Comparison of ENCODE assay signal across 8 mouse cellular contexts in genomic region chr8:88520985-88521527, GRCm38 (mm10). TPM values are rescaled to one million over a fixed set of nuclear protein-coding genes. Genes with fewer than 3 reads are reported as not detected.
DNase-seq lines count a peak whose midpoint lies in the region; ATAC-seq and TF ChIP-seq lines count a peak whose summit lies in the region.

Gene Nkd1, plus strand, starts transcription at chr8:88521354.

- no peak for TF ChIP-seq CTCF in spleen, adult 2 months (IDR thresholded peaks at IDR 0.05; ENCODE audit: extremely low read depth, insufficient read depth, insufficient read length, insufficient replicate concordance)

- under 1% methylated on average over 64 of the region's 67 CpGs for WGBS in limb, embryonic 10.5 days
- under 1% methylated on average over 47 of the region's 67 CpGs for WGBS in midbrain, embryonic 12.5 days
- under 1% methylated on average over 64 of the region's 67 CpGs for WGBS in spleen, adult 2 months

- TF ChIP-seq POLR2A in spleen, adult 2 months (IDR thresholded peaks at IDR 0.05; ENCODE audit: low read depth, low read length): no peak

- H3K36me3 ChIP-seq in limb, embryonic 10.5 days: no peaks in the 10 kb centered on the region
- H3K36me3 ChIP-seq in midbrain, embryonic 12.5 days: no peaks in the 10 kb centered on the region
- H3K36me3 ChIP-seq in spleen, adult 2 months (ENCODE audit: control insufficient read depth, insufficient read depth, low read length): no peaks in the 10 kb centered on the region

- peaks cover 37% of the 10 kb centered on the region for H3K27me3 ChIP-seq in limb, embryonic 10.5 days (ENCODE audit: low read depth, poor library complexity, severe bottlenecking)
- H3K27me3 ChIP-seq in midbrain, embryonic 12.5 days: peaks cover 41% of the 10 kb centered on the region
- peaks cover 13% of the 10 kb centered on the region for H3K27me3 ChIP-seq in spleen, adult 2 months (ENCODE audit: control insufficient read depth, insufficient read depth, low read length)

- peak within 1 kb of the TSS; percentile 87 for H3K9ac ChIP-seq in midbrain, embryonic 12.5 days (replicated peaks)

- H3K27ac ChIP-seq in limb, embryonic 10.5 days: peak within 1 kb of the TSS; percentile 93
- peak within 1 kb of the TSS; percentile 68 for H3K27ac ChIP-seq in midbrain, embryonic 12.5 days (replicated peaks)
- H3K27ac ChIP-seq in spleen, adult 2 months (ENCODE audit: insufficient read depth, low read length): no peak within 1 kb of the TSS; the same call in 1 of the 2 replicates

- peak within 1 kb of the TSS; percentile 81 for H3K4me3 ChIP-seq in limb, embryonic 10.5 days
- peak within 1 kb of the TSS; percentile 86 for H3K4me3 ChIP-seq in midbrain, embryonic 12.5 days
- H3K4me3 ChIP-seq in spleen, adult 2 months (ENCODE audit: extremely low read depth, insufficient read depth, insufficient read length): peak within 1 kb of the TSS; percentile 60

- no peaks in the 10 kb centered on the region for H3K9me3 ChIP-seq in limb, embryonic 10.5 days (replicated peaks)
- H3K9me3 ChIP-seq in midbrain, embryonic 12.5 days: no peaks in the 10 kb centered on the region

- peak; percentile 97 for DNase-seq in adrenal gland, postnatal 14 days
- peak; percentile 83 for DNase-seq in embryo, embryonic 11.5 days (ENCODE audit: low read depth, low spot score)
- peak; percentile 39 for DNase-seq in kidney, adult 11 months
- DNase-seq in limb, embryonic 10.5 days (ENCODE audit: low spot score): peak; percentile 100
- DNase-seq in spleen, adult 2 months (ENCODE audit: low read depth in 1 of 2, low spot score in 2 of 2): peak in 1 of 2 experiments; percentile 54
- no peak for DNase-seq in MN1 (ENCODE audit: low spot score)

- peak; percentile 90 for ATAC-seq in granulocyte monocyte progenitor cell, adult 5-6 weeks (replicated peaks; ENCODE audit: poor library complexity, severe bottlenecking)
- peak; percentile 84 for ATAC-seq in midbrain, embryonic 12.5 days (ENCODE audit: low FRiP score, low read depth)

- H3K4me2 ChIP-seq in midbrain, embryonic 12.5 days (replicated peaks): peak within 1 kb of the TSS; percentile 95

- peaks cover 77% of the 10 kb centered on the region for H3K4me1 ChIP-seq in limb, embryonic 10.5 days
- peaks cover 45% of the 10 kb centered on the region for H3K4me1 ChIP-seq in midbrain, embryonic 12.5 days
- peaks cover 9% of the 10 kb centered on the region for H3K4me1 ChIP-seq in spleen, adult 2 months (ENCODE audit: control insufficient read depth, insufficient read depth, insufficient read length)

RNA-seq across cellular contexts. Expression of gene Nkd1, which starts in this region (rescaled TPM):
- 40.7 and 46.1 TPM in 2 replicates for total RNA-seq in adrenal gland, postnatal 14 days (2021)
- 0.73 TPM in 1 of 2 replicates, not detected in the other for total RNA-seq in granulocyte monocyte progenitor cell, adult 5-6 weeks (2014; fragmentation: Nextera tagmentation)
- total RNA-seq in granulocyte monocyte progenitor cell, adult 5-6 weeks (2017): 0.10 and 0.13 TPM in 2 replicates
- polyA plus RNA-seq in limb, embryonic 10.5 days (2016; fragmentation: Nextera tagmentation; extraction: Ambion mirVana): 55.4 and 60.7 TPM in 2 replicates
- polyA plus RNA-seq in midbrain, embryonic 12.5 days (2016; fragmentation: Nextera tagmentation; extraction: Ambion mirVana): 90.6 and 100 TPM in 2 replicates
- polyA plus RNA-seq in spleen, adult 2 months (2012; rRNA removed): 9.3 and 13.4 TPM in 2 replicates

Comparison
In these comparisons a context has a peak if more than half of its experiments do, and no peak if none do; other contexts are left out.
1. RNA of gene Nkd1 (total RNA-seq): 40.7 to 46.1 TPM in adrenal gland, postnatal 14 days; 0.10 to 0.73 TPM in granulocyte monocyte progenitor cell, adult 5-6 weeks; every median in the first group is over 10 times any median in the second.
2. Peak in ATAC-seq in granulocyte monocyte progenitor cell, adult 5-6 weeks; RNA of the gene not detected or under 1 TPM.
3. Peak in every context shown above with its lines, with median percentiles within 50 percentile points of each other: H3K4me3 ChIP-seq.